Mouse (Mus musculus): ENCODE data around the gene Gnb1. TPM values are rescaled to one million over a fixed set of nuclear protein-coding genes. Genes with fewer than 3 reads are reported as not detected.

Gnb1 gene
- total RNA-seq, 2 experiments from 2014 or later, result 441 to 466 TPM

- no peak for DNase-seq (ENCODE audit: low spot score in 2 of 2)
Measured at GRCm38 (mm10) chr4:155482733-155483540, 8.2 kb upstream of the Gnb1 start.

DNA sequence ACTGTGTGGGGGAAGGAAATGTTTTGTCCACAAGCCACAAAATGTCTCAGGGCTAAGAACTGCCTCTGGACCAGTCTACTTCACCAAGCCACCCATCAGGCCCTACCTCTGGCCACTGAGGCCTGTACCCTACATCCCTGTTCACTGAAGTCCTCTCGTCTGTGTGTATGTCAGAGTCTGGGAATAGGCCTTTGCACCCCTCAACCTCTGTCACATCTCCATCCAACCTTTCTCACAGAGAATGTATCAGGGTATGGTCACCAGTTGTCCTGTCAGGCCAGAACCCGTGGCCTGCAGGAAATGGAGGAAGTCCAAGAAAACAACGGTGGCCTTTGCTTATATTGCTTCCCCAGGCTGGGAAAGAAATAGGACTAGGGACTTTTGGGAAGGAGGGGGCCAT is 5.6 kb upstream of the Gnb1 start:
- no peak for DNase-seq (ENCODE audit: low spot score in 2 of 2)

GRCm38 (mm10) chr4:155487746-155488145 is 3.4 kb upstream of the Gnb1 start:
- no peak for DNase-seq (ENCODE audit: low spot score in 2 of 2)

DNA sequence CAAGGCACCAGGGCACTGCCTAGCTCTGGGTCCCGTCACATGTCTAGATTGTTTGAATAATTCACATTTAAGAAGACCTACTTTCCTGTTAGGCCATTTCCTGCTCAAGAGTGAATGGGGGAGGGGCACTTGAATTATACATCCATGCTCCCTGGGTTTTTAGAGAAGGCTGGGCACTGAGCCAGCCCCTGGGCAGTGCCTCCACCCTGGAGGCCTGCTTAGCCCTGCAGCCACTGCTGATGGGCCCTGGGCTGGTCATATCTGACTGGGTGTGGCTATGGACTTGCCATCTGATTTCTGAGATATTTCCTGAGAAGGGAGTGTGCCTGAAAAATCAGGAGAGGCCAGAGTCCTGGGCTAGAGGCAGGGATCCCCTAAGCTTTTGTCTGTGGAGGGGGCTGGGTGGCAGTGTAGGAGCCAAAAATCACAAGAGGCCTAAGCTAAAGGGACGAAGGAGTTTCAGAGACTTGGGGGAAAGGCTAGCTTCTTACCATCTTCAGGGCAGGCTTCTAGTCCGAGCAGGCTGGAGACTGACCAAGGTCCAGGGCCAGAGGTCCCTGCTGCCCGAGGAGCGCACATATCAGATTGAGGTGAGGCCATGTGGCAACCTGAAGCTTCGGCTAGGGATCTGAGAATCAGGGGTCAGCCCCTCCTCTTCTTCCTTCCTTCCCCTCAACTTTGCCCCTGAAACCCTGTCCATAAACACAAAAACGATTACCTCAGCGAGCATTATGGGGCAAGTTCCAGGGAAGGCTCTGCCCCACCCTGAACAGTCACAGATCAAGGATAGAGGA is 2.7 kb upstream of the Gnb1 start:
- peak in 1 of 2 experiments; percentile 51 for DNase-seq (ENCODE audit: low spot score in 2 of 2)

GRCm38 (mm10) chr4:155489101-155489970 is 1.8 kb upstream of the Gnb1 start:
- no peak for DNase-seq (ENCODE audit: low spot score in 2 of 2)

DNA sequence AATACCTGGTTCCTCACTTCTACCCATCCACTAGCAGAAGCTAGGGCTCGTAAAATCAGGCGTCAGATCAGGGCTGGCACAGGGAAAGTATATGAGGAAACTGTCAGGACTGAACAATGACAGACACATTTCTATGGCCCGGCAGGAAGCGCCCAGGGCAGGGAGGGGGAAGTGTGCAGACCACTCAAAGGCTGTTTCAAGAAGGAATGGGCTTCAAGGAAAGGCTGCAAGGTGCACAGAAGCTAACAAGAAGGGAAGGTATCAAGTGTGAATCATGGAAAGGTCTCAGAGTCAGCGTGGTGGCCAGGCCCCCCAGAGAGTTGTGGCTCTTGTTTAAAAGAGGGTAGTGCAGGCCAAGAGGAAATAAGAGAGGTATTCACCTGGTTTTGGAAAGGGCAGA is 705 bp upstream of the Gnb1 start:
- DNase-seq (ENCODE audit: low spot score in 2 of 2), result no peak

- DNase-seq (ENCODE audit: low spot score in 2 of 2), result no peak
Measured at GRCm38 (mm10) chr4:155491529-155492130, 469 bp downstream of the Gnb1 start.

GRCm38 (mm10) chr4:155492131-155492633 is 1.0 kb downstream of the Gnb1 start:
- DNase-seq (ENCODE audit: low spot score in 2 of 2), result no peak

DNA sequence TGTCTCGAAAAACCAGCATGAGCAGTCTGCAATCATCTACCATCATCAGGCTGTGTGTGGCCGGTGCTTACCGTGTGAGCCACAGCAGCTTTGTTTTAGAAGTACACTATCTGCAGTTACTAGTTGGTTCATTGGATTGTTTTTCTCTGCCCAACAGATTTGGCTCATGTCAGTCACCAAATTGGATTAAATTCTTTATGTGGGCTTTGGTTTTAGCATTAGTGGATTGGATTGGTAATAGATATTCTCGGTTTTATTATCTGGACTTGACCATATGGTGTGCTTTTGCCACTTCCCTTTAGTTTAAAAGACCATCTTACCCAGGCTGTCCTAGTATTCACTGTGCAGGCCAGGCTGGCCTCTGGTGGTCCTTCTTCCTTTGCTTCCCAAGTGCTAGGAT is 3.7 kb downstream of the Gnb1 start:
- DNase-seq (ENCODE audit: low spot score in 2 of 2), result no peak

DNA sequence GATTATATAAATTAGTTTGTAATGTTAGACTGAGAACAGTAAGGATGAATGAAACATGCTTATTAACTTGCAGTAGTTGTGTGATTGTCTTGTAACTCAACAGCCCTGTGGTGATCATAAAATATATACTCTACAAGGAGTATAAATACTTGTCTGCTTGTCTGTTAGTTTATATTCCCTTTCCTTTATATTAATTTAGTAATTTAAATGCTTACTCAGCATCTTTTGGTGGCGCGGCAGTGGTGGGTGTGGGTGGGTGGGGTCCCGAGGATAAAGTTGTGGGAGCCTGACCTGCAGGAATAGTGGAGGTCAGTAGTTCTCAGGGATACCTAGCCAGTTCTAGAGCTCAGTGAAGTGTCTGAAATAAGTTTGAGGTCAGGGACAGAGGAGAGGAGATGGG is 6.8 kb downstream of the Gnb1 start:
- no peak for DNase-seq (ENCODE audit: low spot score in 2 of 2)

- DNase-seq (ENCODE audit: low spot score in 2 of 2), result no peak
Measured at GRCm38 (mm10) chr4:155501126-155501525, 10.0 kb downstream of the Gnb1 start.

DNA sequence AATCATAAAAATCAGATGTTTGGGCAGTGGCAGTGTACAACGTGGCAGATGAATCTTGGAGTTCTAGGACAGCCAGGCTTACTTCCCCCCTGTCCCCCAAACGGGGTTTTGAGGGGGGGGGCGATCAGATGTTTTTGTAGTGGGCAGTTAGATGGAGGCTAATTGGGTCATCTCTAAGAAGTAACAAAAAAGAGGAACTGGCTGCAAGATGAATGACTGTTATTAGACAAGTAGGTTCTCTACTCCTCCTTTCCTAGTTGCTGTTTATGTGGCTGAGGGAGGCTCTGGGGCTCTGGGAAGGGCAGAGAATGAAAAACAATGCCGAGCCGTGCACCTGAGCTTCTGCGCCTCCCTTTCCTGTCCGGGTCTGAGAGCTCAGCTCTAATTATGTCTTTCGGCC is 13.9 kb downstream of the Gnb1 start:
- no peak for DNase-seq (ENCODE audit: low spot score in 2 of 2)

DNA sequence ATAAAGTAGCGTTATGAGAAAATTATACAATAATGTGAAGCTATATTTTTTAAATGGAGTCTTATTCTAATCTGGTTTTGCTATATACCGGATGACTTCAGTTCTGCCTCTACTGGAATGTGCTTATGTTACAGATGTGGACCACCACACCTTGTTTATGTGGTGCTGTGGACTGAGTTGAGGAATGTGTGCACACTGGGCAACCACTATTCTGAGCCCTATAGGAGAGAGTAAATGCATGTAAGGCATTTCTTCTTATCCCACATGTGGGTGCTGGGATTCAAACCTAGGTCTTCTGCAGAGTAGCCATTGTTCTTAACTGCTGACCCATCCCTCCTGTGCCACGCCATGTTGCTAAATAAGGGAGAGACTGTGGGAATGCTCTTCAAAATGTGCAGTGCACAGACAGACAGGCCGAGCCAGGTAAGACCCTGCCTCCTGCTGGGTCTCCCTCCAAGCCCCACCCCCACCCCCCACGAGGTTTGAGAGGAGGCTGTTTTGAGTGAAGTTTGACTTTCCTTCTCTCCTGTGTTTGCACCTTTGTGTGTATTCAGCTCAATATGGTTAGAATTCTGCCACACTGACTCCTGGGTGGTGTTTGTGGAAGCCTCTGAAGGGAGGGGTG is 14.6 kb downstream of the Gnb1 start:
- no peak for DNase-seq (ENCODE audit: low spot score in 2 of 2)

- DNase-seq (ENCODE audit: low spot score in 2 of 2), result no peak
Measured at GRCm38 (mm10) chr4:155508614-155509013, 17.5 kb downstream of the Gnb1 start.

DNA sequence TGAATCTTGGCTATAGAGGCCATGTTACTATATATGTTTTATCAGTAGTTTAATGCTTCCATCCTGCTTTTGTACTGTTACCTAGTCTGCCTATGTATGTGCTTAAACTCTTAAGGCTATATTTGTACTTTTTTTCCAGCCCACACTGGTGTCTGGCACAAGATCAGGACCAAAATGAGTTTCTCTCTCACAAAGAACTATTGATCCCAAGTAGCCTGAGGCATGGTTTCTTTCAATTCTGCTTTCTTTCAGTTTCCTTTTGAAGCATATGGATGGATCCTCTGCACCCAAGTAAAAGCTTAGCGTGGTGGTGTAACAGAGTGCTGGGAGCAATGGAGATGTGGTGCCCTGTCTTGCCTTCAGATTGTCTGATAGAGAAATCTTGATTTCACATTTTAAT is 19.8 kb downstream of the Gnb1 start:
- no peak for DNase-seq (ENCODE audit: low spot score in 2 of 2)

- no peak for DNase-seq (ENCODE audit: low spot score in 2 of 2)
Measured at GRCm38 (mm10) chr4:155514810-155515209, 23.6 kb downstream of the Gnb1 start.

- no peak for DNase-seq (ENCODE audit: low spot score in 2 of 2)
Measured at GRCm38 (mm10) chr4:155517948-155518517, 26.9 kb downstream of the Gnb1 start.

- no peak for DNase-seq (ENCODE audit: low spot score in 2 of 2)
Measured at GRCm38 (mm10) chr4:155522327-155522726, 31.2 kb downstream of the Gnb1 start.

DNA sequence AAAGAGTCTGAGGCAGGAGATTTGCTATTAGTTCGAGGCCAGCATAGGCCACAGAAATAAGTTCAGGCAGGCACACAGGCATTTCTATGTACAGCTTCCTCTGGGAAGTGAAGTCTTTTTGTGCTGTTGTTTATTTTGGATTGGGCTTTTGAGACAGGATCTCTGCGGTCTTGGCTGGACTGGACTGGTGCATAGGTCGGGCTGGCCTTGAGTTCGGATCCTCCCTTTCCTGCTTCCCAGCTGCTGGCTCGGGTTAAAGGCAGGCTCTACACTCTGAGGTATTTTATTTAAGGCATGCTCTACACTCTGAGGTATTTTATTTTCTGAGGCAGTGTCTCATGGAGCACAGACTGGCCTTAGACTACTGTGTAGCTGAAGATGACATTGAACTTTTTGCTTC is 34.6 kb downstream of the Gnb1 start:
- DNase-seq (ENCODE audit: low spot score in 2 of 2), result no peak

GRCm38 (mm10) chr4:155529294-155529693 is 38.1 kb downstream of the Gnb1 start:
- no peak for DNase-seq (ENCODE audit: low spot score in 2 of 2)
